Mouse (Mus musculus) urinary bladder, adult 18-20 months (tissue): ENCODE results near the gene Impg1.

Source experiments
- DNase-seq, 2 experiments: peaks; one replicate each; pipeline ENCODE4 v3.0.0; 2022; ENCODE audit warnings: low spot score in 2 of 2, mixed read lengths in 2 of 2

The Impg1 gene

DNA sequence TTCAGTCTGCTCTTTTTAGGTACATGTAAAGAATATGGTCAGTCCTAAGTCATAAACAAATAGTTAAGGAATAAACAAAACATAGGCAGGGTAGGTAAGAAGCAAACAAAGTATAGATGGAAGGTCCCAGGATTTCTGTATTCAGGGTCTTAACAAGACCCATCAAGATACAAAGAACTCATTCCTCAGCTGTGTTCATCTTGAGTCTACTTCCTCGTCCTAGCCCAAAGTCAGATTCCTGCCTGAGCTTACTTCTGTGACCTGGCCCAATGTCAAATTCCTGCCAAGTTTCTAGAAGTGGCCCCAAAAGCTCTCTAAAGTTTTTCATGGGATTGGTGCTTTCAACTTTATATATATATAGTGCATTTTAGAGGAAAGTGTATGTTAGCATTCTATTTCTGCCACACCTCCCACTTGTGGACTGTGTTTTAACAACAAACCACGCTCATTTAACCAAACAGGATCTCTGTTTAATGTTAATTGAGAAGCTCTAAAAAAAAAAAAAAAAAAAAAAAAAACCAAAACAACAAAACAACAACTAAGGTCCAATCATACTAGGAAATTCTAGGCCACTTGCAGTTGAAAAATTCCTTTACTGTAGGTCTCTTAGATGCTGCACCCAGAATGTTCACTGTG, 180.6 kb downstream of the Impg1 start:
- DNase-seq, result no peak

DNA sequence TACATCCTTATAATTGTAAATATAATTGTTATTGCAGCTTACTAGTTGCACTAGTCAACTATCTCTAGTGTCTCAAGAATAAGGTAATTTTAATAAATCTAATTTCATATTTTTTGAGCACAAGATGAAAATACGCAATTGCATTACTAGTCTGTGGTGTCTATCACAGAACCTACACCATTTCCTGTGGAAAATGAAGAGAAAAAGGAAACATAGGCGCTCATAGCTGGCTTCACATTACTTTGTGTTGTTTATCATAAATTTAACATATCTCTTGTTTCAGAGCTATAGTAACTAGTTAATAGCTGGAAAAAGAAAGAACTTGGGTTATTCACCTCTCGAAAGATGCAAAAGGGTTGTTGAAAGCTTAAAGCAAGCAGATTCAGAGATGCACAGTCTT, 182.9 kb downstream of the Impg1 start:
- no peak for DNase-seq

DNA sequence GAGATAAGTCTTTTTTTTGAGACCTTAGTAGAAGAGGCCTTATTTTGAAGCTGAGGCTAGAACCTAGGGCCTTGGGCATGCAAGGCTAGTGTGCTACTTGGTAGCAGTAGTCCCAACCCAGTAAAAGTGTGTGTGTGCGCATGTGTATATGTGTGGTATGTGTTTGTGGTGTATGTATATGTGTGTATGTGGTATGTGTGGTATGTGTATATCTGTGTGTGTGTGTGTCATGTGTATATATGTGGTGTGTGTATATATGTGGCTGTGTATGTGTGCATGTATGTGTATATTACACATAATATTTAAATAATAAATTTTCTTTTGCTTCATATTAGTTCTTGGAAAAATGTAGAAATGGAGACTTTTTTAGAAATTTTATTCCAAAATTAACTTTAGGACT, 184.6 kb downstream of the Impg1 start:
- no peak for DNase-seq

DNA sequence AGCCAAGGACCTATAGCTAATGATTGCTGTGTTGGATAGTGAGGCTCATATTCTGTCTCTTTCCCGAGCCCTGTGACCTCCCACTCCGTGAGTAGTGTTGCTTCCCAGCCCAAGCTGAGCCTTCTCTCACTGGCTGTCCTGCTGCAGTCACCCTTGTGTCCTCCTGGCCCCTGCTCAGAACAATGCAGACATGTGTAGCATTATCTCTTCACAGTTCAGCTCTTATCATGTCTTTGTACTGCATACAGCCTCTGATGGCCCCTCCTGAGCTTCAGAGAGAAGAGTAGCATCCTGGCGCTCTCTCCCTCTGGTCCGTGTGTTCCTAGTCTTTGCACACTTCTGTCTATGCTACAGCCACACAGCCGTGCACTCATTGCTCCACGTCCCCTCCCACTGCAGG, 187.5 kb downstream of the Impg1 start:
- DNase-seq, result no peak

DNA sequence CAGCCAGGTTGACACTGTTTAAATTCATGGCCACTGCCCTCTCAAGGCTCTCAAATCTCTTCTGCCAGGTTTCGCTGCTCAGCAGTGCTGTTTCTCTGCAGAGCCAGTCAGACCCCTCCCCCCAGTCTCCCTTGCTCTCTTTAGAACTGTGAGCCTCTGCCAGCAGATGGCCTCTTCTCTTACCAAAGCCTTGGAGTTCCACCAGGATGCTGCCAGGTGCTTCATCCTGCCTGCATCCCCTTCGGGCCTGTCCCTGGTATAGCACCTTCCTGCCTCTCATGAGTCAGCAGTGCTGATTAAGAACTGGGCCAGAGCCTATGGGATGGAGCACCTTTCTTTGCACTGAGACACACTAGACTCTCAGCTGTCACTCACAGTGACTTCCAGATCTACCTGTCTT, 188.1 kb downstream of the Impg1 start:
- DNase-seq, result no peak

DNA sequence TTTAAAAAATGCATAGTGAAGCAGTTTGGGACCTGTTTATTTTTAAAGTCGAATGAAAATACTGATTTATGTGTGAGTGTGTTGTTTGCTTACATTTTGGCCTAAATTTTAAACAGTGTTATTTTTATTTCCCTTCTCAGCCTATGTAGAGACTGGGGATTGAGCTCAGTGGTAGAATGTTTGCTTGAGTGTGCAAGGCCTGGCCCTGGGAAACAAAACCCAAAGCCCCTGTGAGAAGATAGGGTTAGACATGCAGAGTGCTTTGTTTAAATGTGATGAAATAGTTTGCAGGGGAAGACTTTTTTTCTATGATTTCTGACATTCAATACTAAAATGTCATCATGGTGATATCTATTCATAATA, 189.5 kb downstream of the Impg1 start:
- DNase-seq, result no peak

DNA sequence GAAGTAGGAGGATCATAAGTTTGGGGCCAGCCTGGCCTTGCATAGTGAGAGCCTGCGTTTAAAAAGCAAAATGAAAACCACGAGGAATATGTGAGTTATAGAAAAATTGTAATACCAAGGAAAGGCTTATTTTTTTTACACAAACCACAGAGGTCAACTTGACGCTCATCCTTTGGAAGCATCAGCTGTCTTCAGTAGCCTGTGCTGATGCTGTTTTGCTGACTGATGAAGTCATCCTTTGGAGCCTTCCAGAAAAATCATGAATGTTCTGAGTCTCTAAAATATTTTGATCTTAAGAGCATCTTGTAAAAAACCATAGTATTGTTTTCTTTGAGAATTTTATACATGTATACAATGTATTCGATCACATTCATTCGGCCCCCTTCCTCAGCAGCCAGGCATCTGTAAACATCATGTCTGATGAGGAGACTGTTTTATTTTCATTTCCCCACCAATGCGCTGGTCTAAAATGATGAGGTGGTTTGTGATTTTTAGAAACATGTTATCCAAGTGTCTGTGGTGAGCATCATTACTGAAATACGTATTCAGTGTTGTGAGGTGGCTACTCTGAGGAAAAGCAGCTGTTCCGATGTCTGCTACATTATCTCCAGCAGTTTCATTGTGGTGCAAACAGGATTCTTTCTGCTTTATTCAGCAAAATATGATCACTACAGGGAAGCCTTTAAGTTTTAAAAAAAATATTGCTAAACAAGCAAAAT, 190.1 kb downstream of the Impg1 start:
- no peak for DNase-seq

DNA sequence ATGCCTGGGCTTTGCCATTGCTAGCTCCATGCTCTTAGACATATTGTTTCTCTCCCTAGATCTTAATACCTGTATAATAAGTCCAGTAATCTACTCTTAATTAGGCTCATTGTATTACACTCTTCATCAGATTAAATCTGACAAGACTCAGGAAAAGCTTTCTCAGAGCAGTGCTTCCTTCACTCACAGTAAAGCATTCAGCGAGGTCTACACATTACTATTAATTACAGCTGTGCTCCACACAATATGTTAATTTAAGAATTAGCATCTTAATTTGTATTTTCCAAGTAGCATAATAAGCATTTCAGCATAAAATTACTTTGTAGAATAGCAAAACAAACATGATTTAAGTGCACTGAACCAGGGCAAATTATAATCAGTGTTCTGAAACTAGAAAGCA, 192.3 kb downstream of the Impg1 start:
- DNase-seq, result no peak

DNA sequence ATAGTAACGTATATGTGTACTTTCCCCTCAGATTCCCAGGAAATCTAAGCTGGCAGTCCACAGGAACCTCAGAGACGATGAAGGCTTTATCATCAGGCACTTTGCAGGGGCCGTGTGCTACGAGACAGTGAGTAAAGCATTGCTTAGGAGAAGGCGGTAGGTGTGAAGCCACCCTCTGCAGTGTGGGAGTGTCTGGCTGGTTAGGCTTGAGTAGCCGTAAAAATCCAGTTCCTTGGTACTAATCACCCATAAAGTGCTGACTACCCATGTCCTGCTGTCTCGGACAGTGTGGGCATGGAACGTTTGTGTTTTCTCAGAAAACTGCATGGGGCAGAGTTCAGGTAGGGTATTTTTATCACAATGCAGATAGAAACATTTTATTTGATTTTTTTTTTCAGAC, 195.7 kb downstream of the Impg1 start:
- no peak for DNase-seq

DNA sequence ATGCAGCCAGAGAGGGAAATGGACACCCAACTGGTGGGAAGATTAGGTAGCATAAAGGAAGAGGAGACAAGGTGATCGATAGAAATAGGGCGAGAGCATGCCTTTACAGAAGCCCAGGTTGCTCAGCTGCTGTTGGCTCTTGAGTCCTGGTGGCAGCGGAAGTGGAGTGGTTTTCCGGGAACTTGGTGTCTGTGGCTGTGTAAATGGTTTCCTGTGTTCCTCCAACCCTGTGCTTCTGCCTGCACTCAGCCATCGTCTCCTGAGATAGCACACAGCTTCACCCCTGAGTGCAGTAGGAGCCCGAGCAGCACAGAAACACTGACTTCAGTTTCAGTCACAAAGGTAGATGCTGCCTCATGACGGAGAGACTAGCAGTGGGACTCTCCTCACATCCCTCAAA, 198.8 kb downstream of the Impg1 start:
- no peak for DNase-seq

DNA sequence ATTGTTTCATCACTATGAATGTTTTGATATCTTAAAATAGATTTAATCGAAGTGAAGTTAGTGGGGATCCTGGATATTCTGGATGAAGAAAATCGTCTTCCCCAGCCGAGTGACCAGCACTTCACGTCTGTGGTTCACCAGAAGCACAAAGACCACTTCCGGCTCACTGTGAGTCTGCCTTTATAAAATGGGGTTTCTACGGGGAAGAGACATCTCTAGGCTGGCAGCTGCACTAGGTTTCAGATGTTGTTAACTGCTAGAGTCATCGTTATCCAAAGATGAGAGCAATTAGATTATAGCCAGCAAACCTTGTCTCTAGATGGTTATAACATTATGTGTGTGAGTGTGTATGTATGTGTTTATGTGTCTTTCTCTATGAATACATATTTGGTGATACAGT, 199.2 kb downstream of the Impg1 start:
- no peak for DNase-seq
